Mouse (Mus musculus) R1 (cell line): Measurements from ENCODE around the gene Smarca1.
A peak's percentile ranks its signal among the peaks of the same experiment; 100 is the strongest.

Source experiments
- DNase-seq: peaks from one replicate; pipeline ENCODE4 v3.0.0-alpha.2; 2018; ENCODE audit warnings: low read depth, low spot score

The Smarca1 gene

GRCm38 (mm10) chrX:47892431-47893024 lies at the start of gene Smarca1:
TSS of gene Smarca1 (minus strand) at chrX:47892974.
- DNase-seq: peak; percentile 1

GRCm38 (mm10) chrX:47937740-47938139 lies 45.0 kb upstream of the Smarca1 start:
- no peak for DNase-seq

GRCm38 (mm10) chrX:47936885-47937284 lies 44.1 kb upstream of the Smarca1 start:
- peak; percentile 23 for DNase-seq

GRCm38 (mm10) chrX:47934352-47934751 lies 41.6 kb upstream of the Smarca1 start:
- no peak for DNase-seq

- DNase-seq: no peak
Measured at GRCm38 (mm10) chrX:47930449-47930848, 37.7 kb upstream of the Smarca1 start.

- no peak for DNase-seq
Measured at GRCm38 (mm10) chrX:47927981-47928380, 35.2 kb upstream of the Smarca1 start.

GRCm38 (mm10) chrX:47920541-47920940 lies 27.8 kb upstream of the Smarca1 start:
- no peak for DNase-seq

GRCm38 (mm10) chrX:47916831-47917230 lies 24.1 kb upstream of the Smarca1 start:
- no peak for DNase-seq

- DNase-seq: no peak
Measured at GRCm38 (mm10) chrX:47913543-47913938, 20.8 kb upstream of the Smarca1 start.

GRCm38 (mm10) chrX:47912904-47913542 lies 20.2 kb upstream of the Smarca1 start:
- peak; percentile 30 for DNase-seq

- DNase-seq: peak; percentile 65
Measured at GRCm38 (mm10) chrX:47912306-47912792, 19.6 kb upstream of the Smarca1 start, which contains the start of gene Ocrl. TSS of gene Ocrl (plus strand) at chrX:47912387.

GRCm38 (mm10) chrX:47891907-47892430 lies 805 bp downstream of the Smarca1 start:
- peak; percentile 24 for DNase-seq

- peak; percentile 5 for DNase-seq
Measured at GRCm38 (mm10) chrX:47891243-47891906, 1.4 kb downstream of the Smarca1 start.

- no peak for DNase-seq
Measured at GRCm38 (mm10) chrX:47887401-47887800, 5.4 kb downstream of the Smarca1 start.

- DNase-seq: no peak
Measured at GRCm38 (mm10) chrX:47882813-47883212, 10.0 kb downstream of the Smarca1 start.

GRCm38 (mm10) chrX:47880052-47880451 lies 12.7 kb downstream of the Smarca1 start:
- no peak for DNase-seq

- no peak for DNase-seq
Measured at GRCm38 (mm10) chrX:47858544-47858943, 34.2 kb downstream of the Smarca1 start.

- no peak for DNase-seq
Measured at GRCm38 (mm10) chrX:47835835-47836195, 57.0 kb downstream of the Smarca1 start.

- no peak for DNase-seq
Measured at GRCm38 (mm10) chrX:47835098-47835834, 57.5 kb downstream of the Smarca1 start.

- no peak for DNase-seq
Measured at GRCm38 (mm10) chrX:47833431-47833830, 59.3 kb downstream of the Smarca1 start.

- peak; percentile 5 for DNase-seq
Measured at GRCm38 (mm10) chrX:47820566-47820965, 72.2 kb downstream of the Smarca1 start.

GRCm38 (mm10) chrX:47808717-47809116 lies 84.1 kb downstream of the Smarca1 start:
- no peak for DNase-seq
